Mouse (Mus musculus) lung, embryonic 14.5 days (tissue): ENCODE measurements around the gene Dhx38. TPM values are rescaled to one million over a fixed set of nuclear protein-coding genes. Genes with fewer than 3 reads are reported as not detected.

ENCODE experiments used
- ATAC-seq: fragments of 200-750 bp; cut with Nextera tagmentation; 2 replicates; pipeline ENCODE4 v1.8.0; 2017; ENCODE audit warnings: mild to moderate bottlenecking, moderate TSS enrichment, moderate library complexity; ENCODE audit not compliant: insufficient read depth
- DNase-seq: peaks from one replicate; pipeline ENCODE4 v3.0.0-alpha.2; 2015
- H3K27ac ChIP-seq: fragments of 300-500 bp; sonication (generic); 2 replicates; pipeline ENCODE4 v1.5.1; 2014; ENCODE audit warnings: low read depth, mild to moderate bottlenecking, moderate library complexity
- H3K27me3 ChIP-seq: fragments of 300-500 bp; sonication (generic); 2 replicates; pipeline ENCODE4 v1.6.1; 2014; ENCODE audit warnings: low read length, control low read depth; ENCODE audit not compliant: insufficient read depth
- H3K36me3 ChIP-seq: fragments of 300-500 bp; sonication (generic); 2 replicates; pipeline ENCODE4 v1.6.1; 2014; ENCODE audit warnings: control low read depth; ENCODE audit not compliant: insufficient read depth
- H3K4me1 ChIP-seq: fragments of 300-500 bp; sonication (generic); 2 replicates; pipeline ENCODE4 v1.6.1; 2014; ENCODE audit warnings: antibody characterized with exemption, control low read depth; ENCODE audit not compliant: insufficient read depth
- H3K4me2 ChIP-seq: fragments of 300-500 bp; sonication (generic); 2 replicates; pipeline ENCODE4 v1.6.1; 2014; ENCODE audit warnings: mild to moderate bottlenecking
- H3K4me3 ChIP-seq: fragments of 300-500 bp; sonication (generic); 2 replicates; pipeline ENCODE4 v1.5.1; 2014; ENCODE audit warnings: low read depth, low read length
- H3K9ac ChIP-seq: fragments of 300-500 bp; sonication (generic); 2 replicates; pipeline ENCODE4 v1.6.1; 2014
- H3K9me3 ChIP-seq: fragments of 300-500 bp; sonication (generic); 2 replicates; pipeline ENCODE4 v1.6.1; 2016; ENCODE audit warnings: low read depth, low read length, control low read depth
- CTCF ChIP-seq: IDR thresholded peaks from 2 replicates; pipeline ENCODE4 v1.5.1; 2016; ENCODE audit warnings: antibody characterized with exemption, low read depth
- WGBS: fragments of 180-500 bp; shearing (Covaris S2); extraction: QIAGEN DNeasy Blood & Tissue Kit; methylation state at CpG from one replicate; pipeline ENCODE4 v1.1.7; 2014; 5-methylcytosine and 5-hydroxymethylcytosine counted together
- polyA plus RNA-seq: library from polyadenylated mRNA; unstranded; fragments of >200 nt; fragmentation: Nextera tagmentation; extraction: Ambion mirVana; gene quantifications from 2 replicates; pipeline ENCODE4 v1.2.1, GENCODE M21; 2014

Gene Dhx38
- polyA plus RNA-seq, 1 experiment from 2014 or later: 25.1 TPM

GRCm38 (mm10) chr8:109505560-109505959 is 60.1 kb downstream of the Dhx38 start:
- Histone ChIP-seq H3K4me2 (no peak overlapping the region), H3K4me3 (no peak overlapping the region), H3K27me3 (no peaks in the 10 kb centered on the region), H3K36me3 (no peaks in the 10 kb centered on the region), H3K9me3 (no peaks in the 10 kb centered on the region), H3K9ac (no peak overlapping the region), H3K4me1 (no peaks in the 10 kb centered on the region), H3K27ac (no peak overlapping the region)
- no peak for ATAC-seq
- TF ChIP-seq CTCF: no peak
- 89% methylated on average over 5 of the region's 5 CpGs for WGBS
- no peak for DNase-seq

- no peak overlapping the region for H3K4me2 ChIP-seq
- no peak for TF ChIP-seq CTCF
- H3K9ac ChIP-seq: no peak overlapping the region
- H3K4me3 ChIP-seq: no peak overlapping the region
- H3K36me3 ChIP-seq: no peaks in the 10 kb centered on the region
- no peaks in the 10 kb centered on the region for H3K4me1 ChIP-seq
- no peaks in the 10 kb centered on the region for H3K27me3 ChIP-seq
- ATAC-seq: no peak
- no peak overlapping the region for H3K27ac ChIP-seq
- 61% methylated on average over 1 of the region's 1 CpGs for WGBS
- no peaks in the 10 kb centered on the region for H3K9me3 ChIP-seq
- DNase-seq: no peak
Observed at GRCm38 (mm10) chr8:109503566-109503965, 62.1 kb downstream of the Dhx38 start.

- no peaks in the 10 kb centered on the region for H3K9me3 ChIP-seq
- peak overlapping the region; percentile 42 for H3K27ac ChIP-seq
- WGBS: 39% methylated on average over 16 of the region's 16 CpGs
- H3K4me1 ChIP-seq: no peaks in the 10 kb centered on the region
- TF ChIP-seq CTCF: no peak
- no peak overlapping the region for H3K4me3 ChIP-seq
- no peaks in the 10 kb centered on the region for H3K36me3 ChIP-seq
- H3K9ac ChIP-seq: no peak overlapping the region
- peak; percentile 89 for DNase-seq
- no peaks in the 10 kb centered on the region for H3K27me3 ChIP-seq
- H3K4me2 ChIP-seq: peak overlapping the region; percentile 21
- ATAC-seq: peak; percentile 97
Observed at GRCm38 (mm10) chr8:109499009-109499717, 66.5 kb downstream of the Dhx38 start.

Other genes starting within 250 kb of the Dhx38 start
- 0.07 and 0.08 TPM in 2 replicates for gene Pmfbp1, start 71.8 kb downstream of the Dhx38 start, polyA plus RNA-seq
- gene Txnl4b, start within 50 bp of the Dhx38 start, polyA plus RNA-seq: 25.1 and 26.0 TPM in 2 replicates
- 3.6 and 7.4 TPM in 2 replicates for gene Hp, start 13.3 kb upstream of the Dhx38 start, polyA plus RNA-seq
- gene Dhodh, start 42.8 kb upstream of the Dhx38 start, polyA plus RNA-seq: 45.1 and 51.3 TPM in 2 replicates
- 0.09 TPM in 1 of 2 replicates, not detected in the other for gene Pkd1l3, start 48.7 kb upstream of the Dhx38 start, polyA plus RNA-seq
- gene Ist1, start 127.4 kb upstream of the Dhx38 start, polyA plus RNA-seq: 136 and 140 TPM in 2 replicates
- gene Zfp821, start 139.7 kb upstream of the Dhx38 start, polyA plus RNA-seq: 29.0 and 29.2 TPM in 2 replicates
- gene Atxn1l, start 171.9 kb upstream of the Dhx38 start, polyA plus RNA-seq: 8.4 and 11.2 TPM in 2 replicates
- gene Ap1g1, start 212.7 kb upstream of the Dhx38 start, polyA plus RNA-seq: 38.0 and 41.8 TPM in 2 replicates